Mouse (Mus musculus) MEL (cell line): ENCODE results near the gene Gm20388. TPM values are rescaled to one million over a fixed set of nuclear protein-coding genes. Genes with fewer than 3 reads are reported as not detected.

Experiments used
- DNase-seq: peaks from one replicate; pipeline ENCODE4 v3.0.0; 2011; ENCODE audit warnings: low read depth, low spot score
- H3K27ac ChIP-seq: 2 replicates; pipeline ENCODE4 v1.5.1; 2012; ENCODE audit warnings: low read depth, mild to moderate bottlenecking, control low read depth, low read length, moderate library complexity; ENCODE audit not compliant: control insufficient read depth
- H3K27me3 ChIP-seq, 2 experiments: fragments of 150-350 bp in 1 of 2; sonication (generic) in 1 of 2; 2 replicates each; pipeline ENCODE4 v1.6.1; 2012; ENCODE audit warnings: low read length in 2 of 2, mild to moderate bottlenecking in 2 of 2, improper control_type of control experiment in 1 of 2, moderate library complexity in 1 of 2; ENCODE audit not compliant: insufficient read depth in 2 of 2, control insufficient read depth in 1 of 2
- H3K36me3 ChIP-seq, 2 experiments: 2 replicates each; pipeline ENCODE4 v1.6.1; 2012 to 2014; ENCODE audit warnings: low read length in 2 of 2, improper control_type of control experiment in 1 of 2, inconsistent platforms in 1 of 2, mild to moderate bottlenecking in 1 of 2; ENCODE audit not compliant: insufficient read depth in 2 of 2, control insufficient read depth in 1 of 2
- H3K4me1 ChIP-seq, 2 experiments: fragments of 150-350 bp in 1 of 2; sonication (generic) in 1 of 2; 2 replicates each; pipeline ENCODE4 v1.6.1; 2012; ENCODE audit warnings: low read length in 2 of 2, improper control_type of control experiment in 1 of 2, mild to moderate bottlenecking in 1 of 2; ENCODE audit not compliant: insufficient read depth in 2 of 2, control insufficient read depth in 1 of 2
- H3K4me3 ChIP-seq, 2 experiments: fragments of 150-350 bp in 1 of 2; sonication (generic) in 1 of 2; 2 replicates each; pipeline ENCODE4 v1.5.1; 2012; ENCODE audit warnings: low read depth in 2 of 2, low read length in 2 of 2, mild to moderate bottlenecking in 2 of 2, moderate library complexity in 2 of 2, control low read depth in 1 of 2, improper control_type of control experiment in 1 of 2; ENCODE audit not compliant: control insufficient read depth in 1 of 2, insufficient read depth in 1 of 2
- H3K79me2 ChIP-seq: 2 replicates; pipeline ENCODE4 v1.6.1; 2012; ENCODE audit warnings: mild to moderate bottlenecking, low read length, moderate library complexity; ENCODE audit not compliant: control insufficient read depth, poor library complexity, insufficient read depth
- H3K9ac ChIP-seq: 2 replicates; pipeline ENCODE4 v1.6.1; 2012; ENCODE audit warnings: low read depth, mild to moderate bottlenecking, control low read depth, low read length, moderate library complexity; ENCODE audit not compliant: control insufficient read depth, poor library complexity, severe bottlenecking
- H3K9me3 ChIP-seq: fragments of 150-350 bp; sonication (generic); replicated peaks from 2 replicates; pipeline ENCODE4 v1.6.1; 2012; ENCODE audit warnings: mild to moderate bottlenecking, low read length, improper control_type of control experiment, moderate library complexity; ENCODE audit not compliant: insufficient read depth
- BHLHE40 ChIP-seq: IDR thresholded peaks from 2 replicates; pipeline ENCODE4 v1.6.1; 2012; ENCODE audit warnings: low read depth, mild to moderate bottlenecking, inconsistent platforms, low read length, improper control_type of control experiment, borderline replicate concordance
- CHD1 ChIP-seq: IDR thresholded peaks from 2 replicates; pipeline ENCODE4 v1.6.1; 2012; ENCODE audit warnings: low read depth, mild to moderate bottlenecking, inconsistent platforms, low read length, improper control_type of control experiment
- CHD2 ChIP-seq: IDR thresholded peaks from 2 replicates; pipeline ENCODE4 v1.6.1; 2011; ENCODE audit warnings: low read length, improper control_type of control experiment
- E2F4 ChIP-seq: IDR thresholded peaks from 2 replicates; pipeline ENCODE4 v1.6.1; 2011; ENCODE audit warnings: low read depth, low read length, improper control_type of control experiment, borderline replicate concordance
- ELF1 ChIP-seq: IDR thresholded peaks from 2 replicates; pipeline ENCODE4 v1.6.1; 2014; ENCODE audit warnings: low read depth, mild to moderate bottlenecking, inconsistent platforms, low read length, improper control_type of control experiment, moderate library complexity
- EP300 ChIP-seq, 2 experiments: IDR thresholded peaks; 2 replicates each; pipeline ENCODE4 v1.6.1; 2011; ENCODE audit warnings: improper control_type of control experiment in 2 of 2, low read length in 2 of 2, low read depth in 1 of 2, mild to moderate bottlenecking in 1 of 2
- GABPA ChIP-seq: IDR thresholded peaks from 2 replicates; pipeline ENCODE4 v1.6.1; 2012; ENCODE audit warnings: low read depth, mild to moderate bottlenecking, inconsistent platforms, low read length, improper control_type of control experiment, moderate library complexity
- HCFC1 ChIP-seq: IDR thresholded peaks from 2 replicates; pipeline ENCODE4 v1.6.1; 2012; ENCODE audit warnings: low read depth, mild to moderate bottlenecking, inconsistent platforms, low read length, improper control_type of control experiment, moderate library complexity
- MAFK ChIP-seq: IDR thresholded peaks from 2 replicates; pipeline ENCODE4 v1.6.1; 2011; ENCODE audit warnings: low read depth, mild to moderate bottlenecking, low read length, improper control_type of control experiment, borderline replicate concordance
- MAX ChIP-seq: IDR thresholded peaks from 2 replicates; pipeline ENCODE4 v1.6.1; 2011; ENCODE audit warnings: low read length, improper control_type of control experiment
- MEF2A ChIP-seq: IDR thresholded peaks from 2 replicates; pipeline ENCODE4 v1.6.1; 2014; ENCODE audit warnings: low read depth, mild to moderate bottlenecking, inconsistent platforms, low read length, improper control_type of control experiment; ENCODE audit not compliant: poor library complexity, insufficient replicate concordance, severe bottlenecking; ENCODE audit errors: extremely low read depth
- MYC ChIP-seq: IDR thresholded peaks from 2 replicates; pipeline ENCODE4 v1.6.1; 2011; ENCODE audit warnings: low read depth, mild to moderate bottlenecking, low read length, improper control_type of control experiment, moderate library complexity
- NELFE ChIP-seq: IDR thresholded peaks from 2 replicates; pipeline ENCODE4 v1.6.1; 2011; ENCODE audit warnings: low read depth, low read length, improper control_type of control experiment
- NRF1 ChIP-seq: IDR thresholded peaks from 2 replicates; pipeline ENCODE4 v1.6.1; 2014; ENCODE audit warnings: low read depth, mild to moderate bottlenecking, inconsistent platforms, low read length, improper control_type of control experiment, moderate library complexity; ENCODE audit not compliant: poor library complexity, insufficient read depth, severe bottlenecking
- POLR2A ChIP-seq, 2 experiments: IDR thresholded peaks; 2 replicates each; pipeline ENCODE4 v1.6.1; 2011 to 2012; ENCODE audit warnings: low read length in 2 of 2, mild to moderate bottlenecking in 2 of 2, control low read depth in 1 of 2, improper control_type of control experiment in 1 of 2, low read depth in 1 of 2, moderate library complexity in 1 of 2; ENCODE audit not compliant: control insufficient read depth in 1 of 2, insufficient read depth in 1 of 2, poor library complexity in 1 of 2
- POLR2AphosphoS2 ChIP-seq: IDR thresholded peaks from 2 replicates; pipeline ENCODE4 v1.6.1; 2011; ENCODE audit warnings: low read length, improper control_type of control experiment
- POLR2AphosphoS5 ChIP-seq: IDR thresholded peaks from 2 replicates; pipeline ENCODE4 v1.6.1; 2012; ENCODE audit warnings: low read depth, borderline replicate concordance, mild to moderate bottlenecking, inconsistent platforms, low read length, moderate library complexity, mixed read lengths
- RAD21 ChIP-seq: IDR thresholded peaks from 2 replicates; pipeline ENCODE4 v1.6.1; 2011; ENCODE audit warnings: mild to moderate bottlenecking, low read depth, low read length, improper control_type of control experiment
- RCOR1 ChIP-seq: IDR thresholded peaks from 2 replicates; pipeline ENCODE4 v1.6.1; 2012; ENCODE audit warnings: low read depth, mild to moderate bottlenecking, inconsistent platforms, low read length, improper control_type of control experiment
- SIN3A ChIP-seq: IDR thresholded peaks from 2 replicates; pipeline ENCODE4 v1.6.1; 2012; ENCODE audit warnings: low read length, improper control_type of control experiment, inconsistent platforms
- SMC3 ChIP-seq: IDR thresholded peaks from 2 replicates; pipeline ENCODE4 v1.6.1; 2011; ENCODE audit warnings: low read depth, low read length, improper control_type of control experiment
- TAL1 ChIP-seq: IDR thresholded peaks from 2 replicates; pipeline ENCODE4 v1.6.1; 2012; ENCODE audit warnings: mild to moderate bottlenecking, inconsistent platforms, low read length, moderate library complexity, mixed read lengths
- TBP ChIP-seq: IDR thresholded peaks from 2 replicates; pipeline ENCODE4 v1.8.0; 2011; ENCODE audit warnings: low read depth, low read length, improper control_type of control experiment
- TCF12 ChIP-seq: IDR thresholded peaks from 2 replicates; pipeline ENCODE4 v1.6.1; 2014; ENCODE audit warnings: low read depth, mild to moderate bottlenecking, inconsistent platforms, low read length, improper control_type of control experiment, moderate library complexity
- UBTF ChIP-seq: IDR thresholded peaks from 2 replicates; pipeline ENCODE4 v1.6.1; 2012; ENCODE audit warnings: low read depth, mild to moderate bottlenecking, inconsistent platforms, low read length, improper control_type of control experiment, moderate library complexity, borderline replicate concordance; ENCODE audit not compliant: insufficient read depth
- USF2 ChIP-seq, 2 experiments: IDR thresholded peaks; 2 replicates each; pipeline ENCODE4 v1.6.1; 2011 to 2012; ENCODE audit warnings: improper control_type of control experiment in 2 of 2, low read length in 2 of 2, borderline replicate concordance in 1 of 2, inconsistent platforms in 1 of 2, low read depth in 1 of 2, mild to moderate bottlenecking in 1 of 2; ENCODE audit not compliant: insufficient read depth in 1 of 2
- ZC3H11A ChIP-seq: IDR thresholded peaks from 2 replicates; pipeline ENCODE4 v1.6.1; 2012; ENCODE audit warnings: low read depth, mild to moderate bottlenecking, inconsistent platforms, low read length, improper control_type of control experiment
- ZKSCAN1 ChIP-seq: IDR thresholded peaks from 2 replicates; pipeline ENCODE4 v1.6.1; 2012; ENCODE audit warnings: low read depth, mild to moderate bottlenecking, inconsistent platforms, low read length, improper control_type of control experiment, moderate library complexity
- ZNF384 ChIP-seq: IDR thresholded peaks from 2 replicates; pipeline ENCODE4 v1.6.1; 2012; ENCODE audit warnings: low read depth, mild to moderate bottlenecking, inconsistent platforms, low read length, improper control_type of control experiment
- polyA plus RNA-seq, 2 experiments: library from polyadenylated mRNA; stranded (reverse) in 1 of 2; unstranded in 1 of 2; fragments of >175 nt in 1 of 2; fragments of >200 nt in 1 of 2; gene quantifications; 2 replicates each; pipeline versions ENCODE4 v1.2.1 to v1.2.4; 2012; ENCODE audit warnings: low replicate concordance in 2 of 2, low read depth in 1 of 2; ENCODE audit not compliant: insufficient read length in 2 of 2, insufficient read depth in 1 of 2, missing spikeins in 1 of 2
- total RNA-seq: library from RNA; depleted of rRNA; stranded (reverse); fragments of 300-350 nt; gene quantifications from 2 replicates; pipeline ENCODE4 v1.2.3, GENCODE M21; 2012

The Gm20388 gene
- total and polyA plus RNA-seq, 3 experiments = 11.1 to 17.8 TPM; not detected in 1

DNA sequence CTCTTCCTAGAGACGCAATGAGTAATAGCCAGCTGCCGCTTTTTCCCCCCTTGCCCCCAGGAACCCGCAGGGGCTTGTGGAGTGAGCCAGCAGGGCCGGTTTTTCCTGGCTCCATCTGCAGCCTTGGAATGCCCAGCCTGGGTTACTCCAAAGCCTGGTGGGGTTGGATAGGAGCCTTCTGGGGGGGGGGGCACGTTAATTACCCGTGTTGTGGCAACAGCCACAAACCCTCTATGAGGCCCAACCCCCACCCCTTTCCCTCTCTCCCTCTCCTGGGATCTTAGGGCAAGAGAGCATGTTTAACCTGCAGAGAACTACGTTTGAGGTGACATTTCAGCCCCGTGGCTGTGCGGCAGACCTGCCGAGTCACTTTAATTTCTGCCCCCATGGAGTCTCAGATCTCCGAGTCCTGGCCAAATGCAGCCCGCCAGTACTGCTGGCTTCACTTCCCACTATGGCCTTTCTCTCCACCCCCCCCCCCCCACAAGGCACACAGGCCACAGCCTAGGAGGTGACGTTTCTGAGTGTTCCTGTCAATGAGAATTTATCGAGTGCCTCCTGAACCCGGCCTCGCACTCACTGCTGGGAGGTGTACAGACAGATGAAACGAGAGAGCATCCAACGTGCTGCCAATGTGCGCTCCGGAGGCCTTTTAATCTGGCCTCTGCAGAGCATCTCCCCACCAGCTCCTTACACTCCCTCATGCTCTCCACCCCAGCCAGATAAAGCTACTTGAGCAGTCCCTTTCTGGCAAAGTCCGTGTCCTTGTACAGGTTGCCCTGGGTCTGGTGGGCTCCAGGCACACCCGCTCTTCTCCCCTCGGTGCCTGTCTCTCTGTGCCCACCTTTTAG lies 629.4 kb downstream of the Gm20388 start (continued):
- TF ChIP-seq ZKSCAN1 (0 out of 2 replicates have a peak, but pooled peaks have one; percentile 17), POLR2AphosphoS5 (no peak), ZNF384 (no peak), MAX (no peak; the same call in 1 of the 2 replicates), CHD2 (no peak), EP300 (IDR thresholded peaks at IDR 0.05; ENCODE audit: low read depth in 1 of 2, low read length in 2 of 2) (no peak), USF2 (IDR thresholded peaks at IDR 0.05; ENCODE audit: borderline replicate concordance in 1 of 2, insufficient read depth in 1 of 2, low read depth in 1 of 2, low read length in 2 of 2) (no peak), POLR2AphosphoS2 (no peak), RAD21 (no peak), BHLHE40 (no peak), MYC (no peak), ELF1 (no peak), GABPA (no peak), CHD1 (no peak), RCOR1 (no peak), ZC3H11A (no peak), UBTF (no peak), SIN3A (peak; percentile 2), MAFK (no peak), NELFE (no peak), HCFC1 (0 out of 2 replicates have a peak, but pooled peaks have one; percentile 14), TCF12 (no peak), MEF2A (no peak)

DNA sequence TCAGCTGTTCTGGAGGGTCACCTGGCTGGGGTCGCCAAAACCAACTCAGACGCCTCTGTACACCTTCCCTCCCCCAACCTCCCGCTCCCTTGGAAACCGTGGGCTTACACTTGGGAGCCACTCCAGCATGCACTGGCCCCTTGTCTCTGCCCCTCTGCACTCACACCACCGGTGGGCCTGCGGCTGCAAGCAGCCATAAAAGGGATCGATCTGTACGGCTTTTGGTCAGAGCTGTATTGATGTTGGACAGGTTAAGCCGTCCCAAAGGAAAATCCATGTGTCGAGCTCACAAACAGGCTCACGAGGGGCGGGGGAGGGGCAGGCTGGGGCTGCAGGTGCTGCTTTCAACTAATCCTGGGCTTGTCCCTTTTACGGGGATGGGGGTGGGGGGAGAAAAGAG lies 632.4 kb downstream of the Gm20388 start:
- DNase-seq = no peak
- Histone ChIP-seq H3K9me3 (no peaks in the 10 kb centered on the region), H3K79me2 (peaks cover 99% of the 10 kb centered on the region), H3K4me1 (peaks cover 12 to 42% of the 10 kb centered on the region in 2 experiments), H3K36me3 (peaks cover 5 to 39% of the 10 kb centered on the region in 2 experiments; a peak in 3 of 4 replicates), H3K9ac (no peak overlapping the region), H3K4me3 (no peak overlapping the region), H3K27ac (no peak overlapping the region), H3K27me3 (no peaks in the 10 kb centered on the region)
- no peak for TF ChIP-seq GABPA
- no peak for TF ChIP-seq SMC3
- TF ChIP-seq BHLHE40 = no peak
- TF ChIP-seq MYC = no peak
- no peak for TF ChIP-seq TBP
- TF ChIP-seq EP300 (IDR thresholded peaks at IDR 0.05; ENCODE audit: low read depth in 1 of 2, low read length in 2 of 2) = no peak
- TF ChIP-seq E2F4 = no peak
- no peak for TF ChIP-seq ZNF384
- TF ChIP-seq POLR2A (IDR thresholded peaks at IDR 0.05; ENCODE audit: control insufficient read depth in 1 of 2, insufficient read depth in 1 of 2, low read depth in 1 of 2, low read length in 2 of 2, poor library complexity in 1 of 2) = no peak
- TF ChIP-seq NRF1 = no peak
- no peak for TF ChIP-seq ELF1
- TF ChIP-seq MAFK = no peak
- no peak for TF ChIP-seq POLR2AphosphoS5
- TF ChIP-seq TAL1 = no peak
